10 mouse cellular contexts compared by ENCODE assay signal in genomic region chr11:87664521-87664920, GRCm38 (mm10). TPM values are rescaled to one million over a fixed set of nuclear protein-coding genes. Genes with fewer than 3 reads are reported as not detected.
DNase-seq lines count a peak whose midpoint lies in the region; ATAC-seq and TF ChIP-seq lines count a peak whose summit lies in the region.
"Had no signal": no experiment of that assay in that cellular context is flagged by ENCODE, and none has a peak within 500 bp of the region (broad histone marks: within the 10 kb centered on the region; RNA-seq: fewer than 3 reads in every experiment).

No protein-coding gene starts in this region.

- no peak for TF ChIP-seq CTCF in gastrocnemius, adult 2 months (IDR thresholded peaks at IDR 0.05)

- no peak for DNase-seq in forebrain, embryonic 14.5 days (ENCODE audit: low spot score)
- no peak for DNase-seq in forebrain, embryonic 10.5 days (ENCODE audit: extremely low spot score, low spot score)
- DNase-seq in lung, adult 18-20 months: peak; percentile 9 to 10
- DNase-seq in lung, postnatal 14 days: no peak
- DNase-seq in gastrocnemius, adult 2 months: no peak
- no peak for DNase-seq in spleen, postnatal 4 days (ENCODE audit: low spot score in 2 of 2)

- H3K9ac ChIP-seq in forebrain, embryonic 14.5 days (ENCODE audit: low read length): no peak overlapping the region
- H3K9ac ChIP-seq in intestine, embryonic 16.5 days (ENCODE audit: low read depth, low read length): peak overlapping the region; percentile 61
- H3K9ac ChIP-seq in stomach, embryonic 15.5 days: no peak overlapping the region; the same call in 1 of the 2 replicates
- H3K9ac ChIP-seq: hindbrain, embryonic 15.5 days had no signal

- no peaks in the 10 kb centered on the region for H3K36me3 ChIP-seq in forebrain, embryonic 14.5 days (ENCODE audit: control insufficient read depth, insufficient read depth, low read length)
- no peaks in the 10 kb centered on the region for H3K36me3 ChIP-seq in forebrain, embryonic 10.5 days (replicated peaks)
- H3K36me3 ChIP-seq in intestine, embryonic 16.5 days (ENCODE audit: control insufficient read depth, insufficient read depth, low read length): no peaks in the 10 kb centered on the region
- no peaks in the 10 kb centered on the region for H3K36me3 ChIP-seq in stomach, embryonic 15.5 days
- H3K36me3 ChIP-seq: hindbrain, embryonic 15.5 days; midbrain, embryonic 10.5 days had no signal

- no peak for ATAC-seq in forebrain, embryonic 14.5 days
- ATAC-seq in intestine, embryonic 16.5 days: no peak
- no peak for ATAC-seq in stomach, embryonic 15.5 days (ENCODE audit: insufficient read depth, low FRiP score, low read depth)

- H3K27me3 ChIP-seq in forebrain, embryonic 14.5 days (replicated peaks; ENCODE audit: control insufficient read depth, insufficient read depth, low read length): no peaks in the 10 kb centered on the region
- H3K27me3 ChIP-seq in forebrain, embryonic 10.5 days (ENCODE audit: poor library complexity, severe bottlenecking): peaks cover 26% of the 10 kb centered on the region
- no peaks in the 10 kb centered on the region for H3K27me3 ChIP-seq in intestine, embryonic 16.5 days (replicated peaks; ENCODE audit: control insufficient read depth, insufficient read depth, low read length)
- no peaks in the 10 kb centered on the region for H3K27me3 ChIP-seq in stomach, embryonic 15.5 days (replicated peaks)

- WGBS in forebrain, embryonic 14.5 days: 83% methylated on average over 12 of the region's 12 CpGs
- WGBS in forebrain, embryonic 10.5 days: 82% methylated on average over 12 of the region's 12 CpGs
- 59% methylated on average over 12 of the region's 12 CpGs for WGBS in intestine, embryonic 16.5 days
- WGBS in stomach, embryonic 15.5 days: 71% methylated on average over 12 of the region's 12 CpGs

- no peaks in the 10 kb centered on the region for H3K9me3 ChIP-seq in forebrain, embryonic 14.5 days (replicated peaks; ENCODE audit: control insufficient read depth, low read length)
- no peaks in the 10 kb centered on the region for H3K9me3 ChIP-seq in forebrain, embryonic 10.5 days
- H3K9me3 ChIP-seq in intestine, embryonic 16.5 days (ENCODE audit: control insufficient read depth, low read length): no peaks in the 10 kb centered on the region
- no peaks in the 10 kb centered on the region for H3K9me3 ChIP-seq in stomach, embryonic 15.5 days
- H3K9me3 ChIP-seq: hindbrain, embryonic 15.5 days; midbrain, embryonic 10.5 days had no signal

- H3K4me1 ChIP-seq in forebrain, embryonic 14.5 days (ENCODE audit: control insufficient read depth, insufficient read depth, low read length): peaks cover 4% of the 10 kb centered on the region; the same call in 1 of the 2 replicates
- H3K4me1 ChIP-seq in forebrain, embryonic 10.5 days: peaks cover 8% of the 10 kb centered on the region
- no peaks in the 10 kb centered on the region for H3K4me1 ChIP-seq in intestine, embryonic 16.5 days (ENCODE audit: control insufficient read depth, insufficient read depth, low read length)
- no peaks in the 10 kb centered on the region for H3K4me1 ChIP-seq in stomach, embryonic 15.5 days

- 0 out of 2 replicates have a peak overlapping the region, but pooled peaks have one; percentile 9 for H3K4me2 ChIP-seq in forebrain, embryonic 14.5 days (ENCODE audit: low read length)
- H3K4me2 ChIP-seq in intestine, embryonic 16.5 days (ENCODE audit: low read depth, low read length): peak overlapping the region; percentile 42
- peak overlapping the region; percentile 57 for H3K4me2 ChIP-seq in stomach, embryonic 15.5 days
- H3K4me2 ChIP-seq: hindbrain, embryonic 15.5 days had no signal

- intact Hi-C loops in gastrocnemius, adult 2 months (cut with DNase I): loop anchor here (5.0 kb wide), 1 partner anchor 73 kb away; the partner anchor contains the start of gene Supt4a

- H3K27ac ChIP-seq in forebrain, embryonic 14.5 days (ENCODE audit: low read depth, low read length): no peak overlapping the region
- no peak overlapping the region for H3K27ac ChIP-seq in forebrain, embryonic 10.5 days
- H3K27ac ChIP-seq in intestine, embryonic 16.5 days (ENCODE audit: low read length): peak overlapping the region; percentile 59
- no peak overlapping the region for H3K27ac ChIP-seq in stomach, embryonic 15.5 days
- no peak overlapping the region for H3K27ac ChIP-seq in gastrocnemius, adult 2 months
- H3K27ac ChIP-seq: hindbrain, embryonic 15.5 days; midbrain, embryonic 10.5 days had no signal

- H3K4me3 ChIP-seq in forebrain, embryonic 14.5 days (ENCODE audit: low read depth, low read length): no peak overlapping the region
- no peak overlapping the region for H3K4me3 ChIP-seq in forebrain, embryonic 10.5 days
- peak overlapping the region; percentile 57 for H3K4me3 ChIP-seq in intestine, embryonic 16.5 days (ENCODE audit: low read length)
- H3K4me3 ChIP-seq in stomach, embryonic 15.5 days (replicated peaks): peak overlapping the region; percentile 42
- no peak overlapping the region for H3K4me3 ChIP-seq in gastrocnemius, adult 2 months
- H3K4me3 ChIP-seq: hindbrain, embryonic 15.5 days; midbrain, embryonic 10.5 days had no signal

RNA-seq across cellular contexts. Expression of gene Rnf43, which starts 2.0 kb away (rescaled TPM):
- polyA plus RNA-seq in forebrain, embryonic 14.5 days (2014; fragmentation: Nextera tagmentation; extraction: Ambion mirVana): 0.63 and 1.1 TPM in 2 replicates
- polyA plus RNA-seq in forebrain, embryonic 10.5 days (2016; fragmentation: Nextera tagmentation; extraction: Ambion mirVana): 1.1 and 1.9 TPM in 2 replicates
- polyA plus RNA-seq in intestine, embryonic 16.5 days (2015; fragmentation: Nextera tagmentation; extraction: Ambion mirVana): 11.2 and 12.4 TPM in 2 replicates
- polyA plus RNA-seq in stomach, embryonic 15.5 days (2015; fragmentation: Nextera tagmentation; extraction: Ambion mirVana): 14.0 and 14.5 TPM in 2 replicates
- under 1 TPM; 0.39 to 0.89 TPM for total RNA-seq in gastrocnemius, adult 2 months (2021)

RNA-seq across cellular contexts. Expression of gene Hsf5, which starts 47.6 kb away (rescaled TPM):
- 0.33 and 0.36 TPM in 2 replicates for polyA plus RNA-seq in forebrain, embryonic 14.5 days (2014; fragmentation: Nextera tagmentation; extraction: Ambion mirVana)
- polyA plus RNA-seq in forebrain, embryonic 10.5 days (2016; fragmentation: Nextera tagmentation; extraction: Ambion mirVana): 0.31 and 0.38 TPM in 2 replicates
- polyA plus RNA-seq in intestine, embryonic 16.5 days (2015; fragmentation: Nextera tagmentation; extraction: Ambion mirVana): 0.15 and 0.17 TPM in 2 replicates
- polyA plus RNA-seq in stomach, embryonic 15.5 days (2015; fragmentation: Nextera tagmentation; extraction: Ambion mirVana): 0.26 and 0.31 TPM in 2 replicates
- total RNA-seq in gastrocnemius, adult 2 months (2021): not detected

Comparison
In these comparisons a context has a peak if more than half of its experiments do, and no peak if none do; other contexts are left out.
1. DNase-seq: peak in lung, adult 18-20 months (2 of 2); none in forebrain, embryonic 14.5 days (single experiment), forebrain, embryonic 10.5 days (single experiment), lung, postnatal 14 days (single experiment), gastrocnemius, adult 2 months (single experiment) and spleen, postnatal 4 days (0 of 2).
2. H3K4me3 ChIP-seq: peak in intestine, embryonic 16.5 days (single experiment) and stomach, embryonic 15.5 days (single experiment); none in forebrain, embryonic 14.5 days (single experiment), forebrain, embryonic 10.5 days (single experiment) and gastrocnemius, adult 2 months (single experiment).
3. Peak in every context shown above with its lines, with median percentiles within 50 percentile points of each other: H3K4me2 ChIP-seq.